Mouse (Mus musculus) hindbrain, embryonic 14.5 days (tissue): Measurements from ENCODE around the gene Sipa1l3. TPM values are rescaled to one million over a fixed set of nuclear protein-coding genes. Genes with fewer than 3 reads are reported as not detected.
A peak's percentile ranks its signal among the peaks of the same experiment; 100 is the strongest.

Source experiments
- ATAC-seq: fragments of 200-750 bp; cut with Nextera tagmentation; 2 replicates; pipeline ENCODE4 v1.8.0; 2017; ENCODE audit warnings: moderate number of reproducible peaks, mild to moderate bottlenecking, moderate TSS enrichment, moderate library complexity; ENCODE audit not compliant: low FRiP score
- DNase-seq: peaks from one replicate; pipeline ENCODE4 v3.0.0-alpha.2; 2015; ENCODE audit warnings: low spot score
- H3K27ac ChIP-seq: fragments of 300-500 bp; sonication (generic); 2 replicates; pipeline ENCODE4 v1.5.1; 2014; ENCODE audit warnings: mild to moderate bottlenecking, moderate library complexity
- H3K27me3 ChIP-seq: fragments of 300-500 bp; sonication (generic); 2 replicates; pipeline ENCODE4 v1.6.1; 2014; ENCODE audit warnings: mild to moderate bottlenecking, low read length, mixed read lengths; ENCODE audit not compliant: control insufficient read depth, insufficient read depth
- H3K36me3 ChIP-seq: fragments of 300-500 bp; sonication (generic); replicated peaks from 2 replicates; pipeline ENCODE4 v1.6.1; 2014; ENCODE audit not compliant: control insufficient read depth, insufficient read depth
- H3K4me1 ChIP-seq: fragments of 300-500 bp; sonication (generic); replicated peaks from 2 replicates; pipeline ENCODE4 v1.6.1; 2014; ENCODE audit warnings: antibody characterized with exemption, low read length, mixed read lengths; ENCODE audit not compliant: control insufficient read depth, insufficient read depth
- H3K4me2 ChIP-seq: fragments of 300-500 bp; sonication (generic); replicated peaks from 2 replicates; pipeline ENCODE4 v1.6.1; 2014; ENCODE audit warnings: mild to moderate bottlenecking, moderate library complexity
- H3K4me3 ChIP-seq: fragments of 300-500 bp; sonication (generic); replicated peaks from 2 replicates; pipeline ENCODE4 v1.5.1; 2014; ENCODE audit warnings: mild to moderate bottlenecking, low read length
- H3K9ac ChIP-seq: fragments of 300-500 bp; sonication (generic); 2 replicates; pipeline ENCODE4 v1.6.1; 2014
- H3K9me3 ChIP-seq: fragments of 300-500 bp; sonication (generic); 2 replicates; pipeline ENCODE4 v1.6.1; 2016; ENCODE audit warnings: low read length; ENCODE audit not compliant: control insufficient read depth
- WGBS: fragments of 180-500 bp; shearing (Covaris S2); extraction: QIAGEN DNeasy Blood & Tissue Kit; methylation state at CpG from one replicate; pipeline ENCODE4 v1.1.7; 2014; 5-methylcytosine and 5-hydroxymethylcytosine counted together
- polyA plus RNA-seq: library from polyadenylated mRNA; unstranded; fragments of >200 nt; fragmentation: Nextera tagmentation; extraction: Ambion mirVana; gene quantifications from 2 replicates; pipeline ENCODE4 v1.2.1, GENCODE M21; 2014

Sipa1l3 gene
- polyA plus RNA-seq, 1 experiment from 2014 or later = 21.4 TPM

DNA sequence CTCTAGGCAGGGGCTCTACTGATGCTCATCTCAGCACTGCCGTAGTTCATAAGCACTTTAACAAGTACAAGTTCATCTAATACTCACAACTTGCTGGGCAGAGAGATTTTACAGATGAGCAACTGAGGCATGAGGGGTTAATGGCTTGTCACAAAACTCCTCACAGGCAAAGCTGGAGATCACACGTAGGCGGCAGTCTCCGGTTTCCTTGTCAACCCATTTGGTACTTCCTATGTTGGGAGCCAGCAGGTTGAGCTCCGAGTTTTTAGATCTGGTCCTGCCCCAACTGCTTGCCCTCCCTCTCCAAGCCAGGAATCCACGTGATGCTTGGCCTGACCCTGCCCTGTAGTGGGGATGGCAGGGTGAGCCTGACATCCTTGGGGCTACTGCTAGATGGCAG is 191.4 kb downstream of the Sipa1l3 start:
- H3K9me3 ChIP-seq = no peaks in the 10 kb centered on the region
- ATAC-seq (no peak), DNase-seq (no peak)
- no peak overlapping the region for H3K27ac ChIP-seq
- H3K4me1 ChIP-seq = no peaks in the 10 kb centered on the region
- H3K4me2 ChIP-seq = no peak overlapping the region
- H3K36me3 ChIP-seq = peaks cover 73% of the 10 kb centered on the region
- H3K4me3 ChIP-seq = no peak overlapping the region
- H3K9ac ChIP-seq = no peak overlapping the region
- no peaks in the 10 kb centered on the region for H3K27me3 ChIP-seq
- 87% methylated on average over 6 of the region's 6 CpGs for WGBS

DNA sequence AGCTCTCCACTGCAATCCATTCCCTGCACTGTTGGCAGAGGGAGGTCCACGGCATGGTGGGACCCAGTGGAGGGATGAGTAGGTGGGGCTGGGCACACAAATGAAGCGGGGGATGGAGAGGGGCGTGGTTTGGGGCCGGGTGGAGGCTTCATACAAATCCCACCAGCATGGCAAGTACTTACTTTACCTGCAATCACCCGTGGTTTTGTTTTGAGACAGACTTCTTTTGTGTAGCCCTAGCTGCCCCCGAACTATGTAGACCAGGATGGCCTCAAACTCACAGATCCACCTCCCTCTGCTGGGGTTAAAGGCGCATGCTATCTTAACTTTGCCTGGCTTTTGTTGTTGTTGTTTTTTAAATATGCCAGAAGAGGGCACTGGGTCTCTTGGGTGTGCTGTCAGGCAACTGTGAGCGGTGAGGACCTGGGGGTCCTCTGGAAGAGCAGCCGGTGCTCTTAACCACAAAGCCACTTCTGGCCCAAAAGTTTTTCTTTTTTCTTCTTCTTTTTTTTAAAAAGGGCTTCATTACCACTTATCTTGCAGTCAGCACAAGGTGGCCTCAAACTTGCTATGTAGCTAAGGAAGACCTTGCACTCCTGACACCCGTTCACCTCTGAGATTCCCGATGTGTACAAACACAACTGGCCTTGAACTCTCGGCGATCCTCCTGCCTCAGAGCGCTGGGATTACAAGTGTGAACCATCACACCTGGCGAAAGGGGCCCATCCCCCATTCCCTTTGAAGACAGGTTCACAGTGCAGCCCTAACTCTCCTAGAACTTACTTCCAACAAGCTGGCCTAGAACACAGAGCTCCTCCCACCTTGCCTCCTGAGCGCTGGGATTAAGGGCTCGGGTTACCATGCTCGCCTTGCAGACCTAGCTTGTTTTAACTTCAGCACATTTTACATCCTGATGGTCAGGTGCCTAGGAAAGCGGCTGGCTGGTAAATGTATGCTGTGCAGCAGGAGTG is 198.8 kb downstream of the Sipa1l3 start:
- H3K9me3 ChIP-seq = no peaks in the 10 kb centered on the region
- no peak for ATAC-seq
- WGBS = 11% methylated on average over 19 of the region's 19 CpGs
- H3K27me3 ChIP-seq = no peaks in the 10 kb centered on the region
- DNase-seq = peak; percentile 38
- peaks cover 26% of the 10 kb centered on the region for H3K36me3 ChIP-seq
- H3K4me1 ChIP-seq = peaks cover 70% of the 10 kb centered on the region
- H3K9ac ChIP-seq = peak overlapping the region; percentile 38
- peak overlapping the region; percentile 95 for H3K27ac ChIP-seq
- H3K4me3 ChIP-seq = 0 out of 2 replicates have a peak overlapping the region, but pooled peaks have one; percentile 5
- peak overlapping the region; percentile 42 for H3K4me2 ChIP-seq

DNA sequence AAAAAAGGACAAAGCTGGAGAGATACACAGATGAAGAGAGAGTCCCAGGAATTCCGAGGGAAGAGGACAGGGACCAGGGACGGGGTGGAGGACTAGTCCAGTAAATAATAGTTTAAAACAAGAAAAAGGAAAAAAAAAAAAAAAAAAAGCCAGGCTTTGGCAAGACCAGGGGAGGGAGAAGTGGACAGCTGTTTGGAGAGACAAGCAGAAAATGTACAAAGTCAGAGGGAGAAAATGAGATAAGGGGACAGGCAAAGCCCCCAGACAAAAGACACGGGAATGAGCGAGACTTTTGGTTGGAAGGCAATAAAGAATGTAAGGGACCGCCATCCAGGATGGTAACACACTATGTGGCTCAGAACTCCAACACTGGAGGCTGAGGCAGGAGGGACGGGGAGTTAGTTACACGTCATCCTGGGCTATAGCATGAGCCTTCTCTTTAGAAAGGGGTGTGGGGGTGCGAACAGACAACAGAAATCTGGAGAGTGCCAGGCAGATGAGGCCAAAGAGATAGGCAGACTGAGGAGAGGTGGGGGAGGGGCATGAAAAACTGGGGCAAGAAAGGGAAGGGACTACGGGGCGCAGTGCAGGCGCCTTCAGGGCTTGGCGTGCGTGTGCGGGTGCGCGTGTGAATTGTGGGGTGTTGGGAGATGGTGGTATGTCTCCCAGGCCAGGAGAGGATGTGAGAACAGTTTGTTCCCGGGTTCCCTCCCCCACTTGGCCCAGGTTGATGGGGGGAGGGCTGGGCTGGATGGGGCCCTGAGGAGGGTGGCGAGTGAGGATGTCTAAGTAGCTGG is 200.1 kb downstream of the Sipa1l3 start:
- peak overlapping the region; percentile 30; the same call in 1 of the 2 replicates for H3K9ac ChIP-seq
- H3K4me3 ChIP-seq = peak overlapping the region; percentile 5
- DNase-seq = peak; percentile 47

DNA sequence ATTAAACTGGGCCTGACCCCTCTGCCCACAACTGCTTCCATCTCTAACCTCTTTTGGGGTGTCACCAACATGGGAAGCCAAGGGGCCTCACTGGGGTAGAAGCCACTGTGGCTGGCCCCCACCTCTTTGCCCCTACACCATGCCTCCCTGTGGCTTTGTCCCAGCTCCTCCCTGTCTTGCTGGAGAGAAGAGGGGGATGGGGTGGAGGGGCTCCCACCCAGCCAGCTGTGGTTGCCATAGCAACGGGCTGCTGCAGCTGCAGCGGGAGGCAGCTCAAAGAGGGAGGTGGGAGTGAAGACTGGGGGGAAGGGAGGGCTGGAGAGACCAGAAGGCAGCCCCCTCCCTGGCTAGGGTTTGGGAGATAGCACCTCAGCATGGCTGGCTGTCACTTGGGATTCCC is 200.9 kb downstream of the Sipa1l3 start:
- ATAC-seq = peak; percentile 57
- peaks cover 26% of the 10 kb centered on the region for H3K36me3 ChIP-seq
- H3K9me3 ChIP-seq = no peaks in the 10 kb centered on the region
- no peak overlapping the region for H3K4me3 ChIP-seq
- DNase-seq = peak; percentile 84
- peak overlapping the region; percentile 95 for H3K27ac ChIP-seq
- H3K9ac ChIP-seq = peak overlapping the region; percentile 53
- no peaks in the 10 kb centered on the region for H3K27me3 ChIP-seq
- WGBS = 4% methylated on average over 2 of the region's 2 CpGs
- peaks cover 90% of the 10 kb centered on the region for H3K4me1 ChIP-seq
- H3K4me2 ChIP-seq = peak overlapping the region; percentile 42

More for the DNA sequence above, 200.1 kb downstream of the Sipa1l3 start:
- Histone ChIP-seq H3K4me2 (peak overlapping the region; percentile 42), H3K36me3 (peaks cover 25% of the 10 kb centered on the region), H3K9me3 (no peaks in the 10 kb centered on the region), H3K27me3 (no peaks in the 10 kb centered on the region), H3K27ac (peak overlapping the region; percentile 95), H3K4me1 (peaks cover 83% of the 10 kb centered on the region)
- peak; percentile 5; the same call in 1 of the 2 replicates for ATAC-seq
- 3% methylated on average over 17 of the region's 18 CpGs for WGBS

DNA sequence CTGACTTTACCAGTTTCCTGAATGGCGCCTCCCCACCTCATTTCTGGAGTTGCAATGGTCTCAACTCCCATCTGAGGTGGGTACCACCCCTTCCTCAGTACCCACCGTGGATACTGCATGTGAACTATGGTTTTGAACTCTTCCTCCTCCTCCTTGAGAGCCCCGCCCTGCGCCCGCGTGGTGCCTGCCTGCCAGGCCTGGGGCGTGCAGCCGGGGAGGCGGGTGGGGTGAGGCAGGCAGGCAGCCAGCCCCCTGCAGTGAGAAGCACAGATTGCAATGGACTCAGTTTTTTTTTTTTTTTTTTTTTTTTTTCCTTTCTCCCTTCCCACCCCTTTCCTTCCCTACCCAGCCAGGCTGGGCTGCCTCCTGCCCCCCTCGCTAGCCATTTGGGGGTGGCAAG is 201.5 kb downstream of the Sipa1l3 start:
- no peaks in the 10 kb centered on the region for H3K9me3 ChIP-seq
- H3K27ac ChIP-seq = peak overlapping the region; percentile 95
- peak; percentile 26 for ATAC-seq
- H3K4me2 ChIP-seq = peak overlapping the region; percentile 42
- peak overlapping the region; percentile 53 for H3K9ac ChIP-seq
- peak; percentile 55 for DNase-seq
- 2% methylated on average over 10 of the region's 10 CpGs for WGBS
- peaks cover 91% of the 10 kb centered on the region for H3K4me1 ChIP-seq
- H3K36me3 ChIP-seq = peaks cover 30% of the 10 kb centered on the region
- H3K4me3 ChIP-seq = no peak overlapping the region
- H3K27me3 ChIP-seq = no peaks in the 10 kb centered on the region

DNA sequence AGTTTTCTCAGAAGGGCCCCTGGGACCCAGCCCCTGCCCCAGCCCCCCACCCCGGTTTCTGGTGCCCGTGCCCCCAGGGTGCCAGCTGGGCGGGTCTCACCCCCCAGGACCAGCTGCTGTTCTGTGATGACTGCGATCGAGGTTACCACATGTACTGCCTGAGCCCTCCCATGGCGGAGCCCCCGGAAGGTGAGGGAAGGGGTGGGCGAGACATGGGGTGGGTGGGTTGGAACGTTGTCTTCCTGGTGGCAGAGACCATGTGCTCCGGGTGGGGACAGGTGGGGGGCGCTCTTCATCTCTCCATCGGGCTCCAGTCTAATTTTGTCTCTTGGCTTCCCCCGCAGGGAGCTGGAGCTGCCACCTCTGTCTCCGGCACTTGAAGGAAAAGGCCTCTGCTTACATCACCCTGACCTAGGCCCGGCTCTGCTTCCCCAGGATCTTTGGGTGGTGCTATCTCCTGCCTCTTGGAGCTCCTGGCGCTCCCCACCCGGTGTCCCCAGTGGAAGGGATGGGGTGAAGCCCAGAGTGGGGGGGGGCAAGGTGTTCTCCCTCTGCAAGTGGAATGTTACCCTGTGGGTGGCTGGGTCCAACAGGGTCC is 202.2 kb downstream of the Sipa1l3 start:
- peak overlapping the region; percentile 95 for H3K27ac ChIP-seq
- no peak overlapping the region for H3K4me3 ChIP-seq
- H3K27me3 ChIP-seq = no peaks in the 10 kb centered on the region
- peaks cover 85% of the 10 kb centered on the region for H3K4me1 ChIP-seq
- peaks cover 38% of the 10 kb centered on the region for H3K36me3 ChIP-seq
- DNase-seq (no peak), ATAC-seq (no peak)
- peak overlapping the region; percentile 53 for H3K9ac ChIP-seq
- WGBS = 45% methylated on average over 17 of the region's 17 CpGs
- no peaks in the 10 kb centered on the region for H3K9me3 ChIP-seq
- no peak overlapping the region for H3K4me2 ChIP-seq

DNA sequence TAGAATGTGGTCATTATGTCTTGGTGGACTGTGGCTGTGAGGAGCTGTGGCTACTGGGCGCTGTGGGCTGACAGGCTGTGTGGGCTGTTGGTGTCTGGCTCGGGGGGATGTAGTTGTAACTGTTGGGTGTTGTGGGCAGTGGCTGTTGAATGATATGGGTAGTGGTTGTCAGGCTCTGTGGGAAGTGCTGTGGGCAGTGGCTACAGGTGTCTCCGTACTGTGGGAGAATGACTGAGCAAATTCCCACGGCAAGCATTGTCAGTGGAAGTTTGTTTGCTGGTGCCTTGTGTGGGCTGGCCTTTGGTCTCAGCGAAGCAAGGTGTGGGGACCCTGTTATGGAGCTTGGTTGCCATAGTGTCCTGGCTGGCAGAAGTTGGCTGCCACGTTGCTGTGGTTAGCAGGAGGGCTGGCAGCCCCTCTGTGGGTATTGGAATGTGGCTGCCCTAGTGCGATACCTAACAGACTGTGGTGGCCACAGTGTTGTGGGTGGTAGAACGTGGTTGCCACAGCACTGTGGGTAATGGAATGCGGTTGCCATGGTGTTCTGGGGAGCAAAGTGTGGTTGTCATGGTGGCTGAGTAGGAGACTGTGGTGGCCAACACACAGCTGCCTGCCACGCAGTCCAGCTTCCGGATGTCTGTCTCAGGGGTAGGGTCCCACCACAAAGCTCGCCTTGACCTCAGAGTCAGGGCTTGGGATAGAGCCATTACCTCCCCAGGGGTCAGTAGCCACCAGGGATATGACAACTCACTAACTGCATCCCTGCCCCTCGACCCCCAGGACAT is 203.4 kb downstream of the Sipa1l3 start:
- H3K4me2 ChIP-seq = peak overlapping the region; percentile 20
- H3K27me3 ChIP-seq = no peaks in the 10 kb centered on the region
- WGBS = 33% methylated on average over 13 of the region's 13 CpGs
- H3K4me1 ChIP-seq = peaks cover 82% of the 10 kb centered on the region
- H3K9me3 ChIP-seq = no peaks in the 10 kb centered on the region
- DNase-seq (peak; percentile 63), ATAC-seq (no peak)
- no peak overlapping the region; the same call in 1 of the 2 replicates for H3K9ac ChIP-seq
- H3K27ac ChIP-seq = peak overlapping the region; percentile 95
- H3K36me3 ChIP-seq = peaks cover 41% of the 10 kb centered on the region
- no peak overlapping the region for H3K4me3 ChIP-seq

DNA sequence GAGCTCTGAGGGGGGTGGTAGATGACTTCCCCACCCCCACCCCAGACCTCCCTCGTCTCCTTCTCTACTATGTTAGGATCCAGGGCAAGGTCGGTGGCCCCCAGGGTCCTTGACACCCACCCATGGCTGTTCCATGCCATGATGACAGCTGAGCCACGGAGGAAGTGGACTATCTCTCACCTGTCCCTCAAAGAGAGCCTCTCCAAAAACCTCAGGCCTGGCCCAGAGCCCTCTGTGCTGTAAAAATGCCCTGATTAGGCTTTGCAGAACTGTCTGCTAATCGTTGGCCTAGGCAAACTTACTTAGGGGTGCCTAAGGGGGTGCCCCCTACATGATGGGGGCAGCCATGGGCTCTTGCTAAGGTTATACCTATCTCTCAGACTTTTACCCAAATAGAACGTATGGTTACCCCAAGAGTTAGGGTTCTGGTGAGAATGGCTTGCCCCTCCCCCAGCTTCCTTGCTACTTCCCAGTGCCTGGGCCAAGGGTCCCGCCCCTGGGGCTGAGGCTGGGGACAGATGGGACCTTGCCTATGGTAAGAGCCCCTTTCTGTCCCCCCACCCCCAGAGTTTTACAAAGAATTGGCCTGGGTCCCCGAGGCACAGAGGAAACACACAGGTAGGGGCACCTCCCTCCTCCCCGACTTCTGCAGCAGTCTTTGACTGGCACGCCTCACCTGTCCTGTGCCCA is 204.7 kb downstream of the Sipa1l3 start:
- Histone ChIP-seq H3K4me3 (no peak overlapping the region), H3K9ac (peak overlapping the region; percentile 38; the same call in 1 of the 2 replicates)

More for the DNA sequence above, 204.7 kb downstream of the Sipa1l3 start:
- H3K36me3 ChIP-seq = peaks cover 44% of the 10 kb centered on the region
- peaks cover 79% of the 10 kb centered on the region for H3K4me1 ChIP-seq
- H3K9me3 ChIP-seq = no peaks in the 10 kb centered on the region
- peak overlapping the region; percentile 23; the same call in 1 of the 2 replicates for H3K4me2 ChIP-seq
- DNase-seq (no peak), ATAC-seq (no peak)
- no peaks in the 10 kb centered on the region for H3K27me3 ChIP-seq
- peak overlapping the region; percentile 72 for H3K27ac ChIP-seq
- WGBS = 56% methylated on average over 9 of the region's 9 CpGs
